Mouse (Mus musculus): ENCODE results near the gene Rgs10.

- TF ChIP-seq CTCF (IDR thresholded peaks at IDR 0.05; ENCODE audit: low read depth) (no peak), EP300 (IDR thresholded peaks at IDR 0.05; ENCODE audit: low read depth) (no peak)
Observed at GRCm38 (mm10) chr7:128381001-128381400, 37.6 kb downstream of the Rgs10 start.
